Mouse (Mus musculus): ENCODE data around the gene Mtrr.

DNA sequence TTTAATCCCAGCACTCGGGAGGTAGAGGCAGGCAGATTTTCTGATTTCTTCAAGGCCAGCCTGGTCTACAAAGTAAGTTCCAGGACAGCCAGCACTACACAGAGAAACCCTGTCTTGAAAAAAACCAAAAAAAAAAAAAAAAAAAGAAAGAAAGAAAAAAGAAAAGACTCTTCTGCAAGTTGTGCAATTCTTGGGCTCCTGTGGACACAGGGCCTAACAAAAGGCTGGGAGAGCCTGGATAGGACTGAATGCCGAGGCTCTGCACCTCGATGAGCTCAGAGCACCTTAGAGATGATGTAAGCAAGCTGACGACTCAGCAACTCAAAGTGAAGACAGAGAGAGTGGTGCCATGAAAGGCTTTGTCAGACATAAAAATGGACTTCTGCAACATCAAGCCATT, 7.6 kb downstream of the Mtrr start:
- no peak for TF ChIP-seq POLR2A (IDR thresholded peaks at IDR 0.05; ENCODE audit: control insufficient read depth, low read depth, low read length)
- TF ChIP-seq CTCF (IDR thresholded peaks at IDR 0.05; ENCODE audit: control insufficient read depth, insufficient read depth, insufficient replicate concordance, low read depth, low read length): no peak

Data from testis, adult 2 months (tissue).